Mouse (Mus musculus): ENCODE measurements around the gene Rad50.

Gene Rad50

DNA sequence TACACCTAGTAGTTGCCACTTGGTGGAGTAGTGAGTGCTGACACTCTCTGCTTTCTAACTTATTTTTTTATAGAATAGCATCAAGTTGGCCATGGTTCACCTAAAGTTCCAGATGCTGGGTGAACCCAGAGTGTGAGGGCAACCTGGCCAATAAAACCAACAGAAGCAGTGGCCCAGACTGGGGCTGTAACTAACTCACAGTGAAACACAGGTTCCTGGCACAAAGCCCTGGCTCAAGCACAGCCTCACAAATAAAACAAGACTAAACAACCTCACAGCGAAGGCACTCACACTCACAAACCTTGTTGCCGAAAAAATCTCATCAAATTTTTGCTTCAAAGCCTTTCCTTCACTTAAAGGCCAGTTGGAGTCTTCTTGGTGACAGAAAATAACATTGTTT lies 8.6 kb downstream of the Rad50 start:
- peak in 1 of 2 experiments; percentile 30 for DNase-seq (ENCODE audit: low spot score in 2 of 2)

DNA sequence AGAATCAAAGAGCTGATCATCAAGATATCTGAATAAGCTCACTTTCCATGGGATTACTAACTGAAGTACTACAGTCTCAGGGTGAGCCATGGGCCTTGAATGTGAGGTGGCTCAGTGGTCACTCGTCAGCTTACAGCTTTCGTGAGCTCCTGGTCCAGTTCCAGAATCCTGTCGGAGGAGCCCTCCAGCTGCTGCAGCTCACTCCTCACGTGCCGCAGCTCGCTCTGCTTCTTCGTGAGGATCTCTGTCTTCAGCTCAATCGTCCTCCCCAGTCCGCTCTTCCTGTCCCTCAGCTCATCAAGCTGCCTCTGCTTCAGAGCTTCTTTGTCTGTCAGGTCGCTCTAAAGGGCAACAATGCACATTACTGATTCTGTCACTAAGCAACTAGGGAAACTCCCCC lies 15.1 kb downstream of the Rad50 start:
- DNase-seq (ENCODE audit: low spot score in 2 of 2), result peak in 1 of 2 experiments; percentile 51

DNA sequence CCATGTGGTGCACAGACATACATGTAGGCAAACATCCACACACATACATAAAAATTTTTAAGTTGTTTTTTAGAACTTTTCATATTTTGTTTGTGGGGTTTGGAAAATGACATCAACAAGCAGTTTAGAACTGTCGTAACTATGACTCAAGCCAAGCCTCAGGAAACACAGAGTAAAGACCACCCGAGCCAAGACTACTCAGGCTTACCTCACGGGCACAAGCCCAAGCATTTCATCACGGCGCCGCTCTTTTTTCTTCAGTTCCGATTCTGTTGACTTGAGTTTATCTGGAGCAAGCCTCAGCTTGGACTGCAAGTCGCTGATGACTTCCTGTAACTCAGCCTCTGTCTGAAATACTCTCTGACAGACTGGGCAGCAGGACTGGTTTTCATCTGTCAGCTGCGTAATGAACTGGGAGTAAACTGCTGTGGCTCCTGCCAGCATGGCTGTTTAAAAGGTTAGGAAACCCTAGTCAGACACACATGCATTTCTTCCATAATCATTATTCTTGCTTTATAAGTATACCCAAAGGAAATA lies 24.1 kb downstream of the Rad50 start:
- no peak for DNase-seq (ENCODE audit: low spot score in 2 of 2)

DNA sequence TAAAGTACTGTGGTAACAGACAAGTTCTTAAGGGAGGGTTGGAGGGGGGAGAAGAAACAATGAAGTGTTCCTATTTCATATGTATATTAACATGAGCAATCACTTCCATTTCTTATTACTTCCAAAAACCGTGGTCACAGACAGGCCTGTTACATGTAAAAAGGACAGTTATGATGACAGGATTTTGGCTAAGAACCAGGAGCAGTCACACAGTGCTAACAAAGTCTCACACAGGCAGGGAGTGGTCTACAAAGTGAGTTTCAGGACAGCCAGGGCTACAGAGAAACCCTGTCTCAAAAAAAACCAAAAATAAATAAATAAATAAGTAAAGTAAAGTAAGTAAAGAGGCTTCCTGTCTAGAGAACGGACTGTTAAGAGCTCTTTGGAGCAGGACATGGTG lies 24.9 kb downstream of the Rad50 start:
- no peak for DNase-seq (ENCODE audit: low spot score in 2 of 2)

DNA sequence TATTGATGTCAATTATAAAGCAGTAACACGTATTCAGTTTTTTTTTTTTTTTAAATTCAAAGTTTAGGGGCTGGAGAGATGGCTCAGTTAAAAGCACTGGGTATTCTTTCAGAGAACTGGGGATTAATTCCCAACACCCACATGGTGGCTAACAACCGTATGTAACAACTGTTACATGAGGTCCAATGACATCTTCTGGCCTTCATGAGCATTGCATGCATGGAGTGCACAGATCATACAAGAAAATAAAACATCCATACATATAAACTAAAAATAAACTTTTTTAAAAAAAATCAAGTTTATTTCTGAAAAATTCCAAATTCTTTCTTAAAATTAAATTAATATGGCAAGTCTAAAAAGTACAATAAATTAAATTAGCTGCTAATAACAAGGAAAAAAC lies 25.4 kb downstream of the Rad50 start:
- no peak for DNase-seq (ENCODE audit: low spot score in 2 of 2)

DNA sequence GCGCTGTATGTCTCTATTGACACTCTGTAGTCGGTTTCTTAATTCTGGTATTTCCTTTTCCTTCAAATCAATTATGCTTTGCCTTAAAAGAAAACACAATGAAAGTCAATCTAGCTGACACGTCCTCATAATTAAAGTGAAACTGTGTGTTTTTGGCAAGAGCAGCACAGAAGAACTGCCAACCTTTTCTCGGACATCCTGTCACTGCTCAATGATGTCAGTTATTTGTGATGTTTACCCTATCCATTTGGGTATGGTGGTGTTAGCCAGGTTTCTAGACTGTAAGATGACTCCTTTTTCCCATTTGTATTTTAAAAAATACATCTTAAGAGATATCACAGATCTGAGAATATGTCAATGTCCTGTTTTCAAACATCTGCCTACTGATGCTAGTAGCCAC lies 27.0 kb downstream of the Rad50 start:
- no peak for DNase-seq (ENCODE audit: low spot score in 2 of 2)

DNA sequence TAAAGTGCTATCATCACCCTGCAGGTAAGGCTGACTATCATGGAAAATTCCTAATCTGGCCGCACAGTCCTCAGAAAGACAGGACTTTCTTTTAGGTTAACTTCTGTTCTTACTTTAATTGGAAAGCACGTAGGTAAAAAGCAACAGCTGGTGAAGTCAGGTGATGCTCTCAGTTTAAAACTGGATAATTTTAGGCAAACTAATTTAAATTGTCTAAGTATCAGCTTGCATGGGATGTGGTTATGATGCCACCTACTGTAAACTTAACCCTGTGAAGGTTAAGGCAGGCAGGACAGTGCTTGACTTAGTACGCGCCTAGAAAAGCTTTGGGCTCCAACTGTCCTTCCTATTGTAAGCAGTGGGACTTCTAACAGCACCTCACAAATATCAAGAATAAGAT lies 35.7 kb downstream of the Rad50 start:
- no peak for DNase-seq (ENCODE audit: low spot score in 2 of 2)

DNA sequence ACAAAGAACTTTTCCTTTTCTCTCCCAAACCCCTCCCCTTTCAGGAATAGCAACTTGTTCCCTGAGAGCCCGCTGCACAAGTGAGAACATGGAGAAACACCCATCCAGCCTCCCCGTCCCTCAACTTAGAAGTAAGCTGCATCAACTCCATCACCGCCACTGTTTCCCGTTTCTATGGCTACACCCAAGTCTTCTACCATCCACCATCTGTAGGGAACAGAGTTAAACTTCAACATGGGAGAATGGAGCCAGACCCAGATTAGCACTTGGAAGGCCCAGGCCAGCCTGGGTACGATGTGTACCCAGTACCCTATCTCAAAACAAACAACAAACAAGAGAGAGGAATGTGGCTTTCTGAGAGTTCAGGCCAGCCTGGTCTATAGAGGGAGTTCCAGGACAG lies 43.0 kb downstream of the Rad50 start:
- DNase-seq (ENCODE audit: low spot score in 2 of 2), result no peak

DNA sequence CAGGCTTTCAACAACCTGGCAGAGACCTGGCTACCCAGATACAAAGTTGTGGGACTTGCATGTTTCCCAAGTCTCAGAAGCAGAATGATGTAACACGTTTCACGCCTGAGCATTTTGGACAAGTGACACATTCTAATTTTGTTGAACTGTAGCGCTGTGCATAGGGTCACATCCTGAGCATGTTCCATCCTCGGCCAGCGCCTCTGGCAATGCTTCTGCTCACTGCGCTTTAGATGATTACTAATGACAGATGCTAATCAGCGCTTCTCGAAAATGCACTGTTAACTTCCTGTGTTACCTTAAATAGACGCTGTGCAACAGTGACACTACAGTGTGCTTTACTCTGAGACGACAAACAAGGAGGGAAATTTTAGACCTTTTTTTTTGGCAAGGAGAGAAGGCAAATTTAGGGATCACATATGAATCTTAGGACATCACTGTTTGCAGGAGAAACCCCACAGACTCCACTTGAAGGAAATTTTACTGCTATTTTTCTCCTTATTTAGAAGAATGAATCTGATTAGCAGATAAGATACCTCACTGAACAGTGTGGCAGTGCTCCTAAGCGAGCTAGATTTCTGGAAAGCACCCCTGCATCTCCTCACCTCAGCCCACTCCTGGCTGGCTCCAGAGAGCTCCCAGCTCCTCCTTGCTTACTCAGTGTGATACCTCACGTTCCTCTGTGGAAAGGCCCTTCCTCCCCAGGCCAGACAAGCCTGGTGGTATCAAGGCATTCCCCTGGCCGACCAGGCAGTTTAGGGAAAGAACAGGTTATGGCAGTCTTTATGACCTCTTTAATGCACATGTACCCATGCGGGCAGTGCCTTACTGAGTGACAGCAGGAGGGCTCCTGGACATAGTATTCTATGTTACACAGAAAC lies 44.1 kb downstream of the Rad50 start:
- DNase-seq (ENCODE audit: low spot score in 2 of 2), result no peak

DNA sequence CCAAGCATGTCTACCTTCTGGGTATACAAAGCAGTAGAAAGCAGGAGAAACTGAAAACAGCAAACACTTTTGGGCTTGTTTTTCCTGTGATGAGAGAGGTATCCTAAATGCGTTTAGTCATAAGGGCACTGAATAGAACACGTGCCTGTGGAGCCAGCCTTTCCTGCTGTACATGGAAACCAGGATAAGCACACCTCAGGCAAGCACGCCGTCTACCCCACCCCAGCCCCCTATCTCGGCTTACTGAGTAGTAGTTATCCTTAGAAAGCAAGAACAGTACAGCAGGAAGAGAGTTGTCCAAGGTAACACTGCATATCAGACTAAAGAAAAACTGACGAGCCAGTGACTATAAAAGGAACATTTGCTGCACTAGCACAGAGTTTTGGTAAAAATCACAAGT lies 49.3 kb downstream of the Rad50 start:
- DNase-seq (ENCODE audit: low spot score in 2 of 2), result no peak

DNA sequence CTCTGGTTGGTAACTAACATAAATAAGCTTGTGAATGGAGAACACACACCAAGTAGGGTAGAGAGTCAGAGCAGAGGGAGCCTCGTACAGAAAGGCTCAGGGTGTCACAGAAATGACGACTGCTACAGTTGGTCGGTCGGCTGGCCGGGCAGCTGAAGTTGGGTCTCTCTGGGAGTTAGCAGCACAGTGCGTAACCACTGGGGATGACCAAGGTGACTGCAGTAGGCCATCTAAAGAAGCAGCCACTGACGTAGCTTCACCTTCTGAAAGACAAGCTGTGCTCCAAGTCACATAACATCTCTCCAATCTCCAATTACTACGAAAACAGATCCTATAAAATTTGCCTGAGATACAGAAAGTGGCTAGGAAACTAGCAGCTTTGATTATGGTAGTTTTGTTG lies 49.7 kb downstream of the Rad50 start:
- no peak for DNase-seq (ENCODE audit: low spot score in 2 of 2)

DNA sequence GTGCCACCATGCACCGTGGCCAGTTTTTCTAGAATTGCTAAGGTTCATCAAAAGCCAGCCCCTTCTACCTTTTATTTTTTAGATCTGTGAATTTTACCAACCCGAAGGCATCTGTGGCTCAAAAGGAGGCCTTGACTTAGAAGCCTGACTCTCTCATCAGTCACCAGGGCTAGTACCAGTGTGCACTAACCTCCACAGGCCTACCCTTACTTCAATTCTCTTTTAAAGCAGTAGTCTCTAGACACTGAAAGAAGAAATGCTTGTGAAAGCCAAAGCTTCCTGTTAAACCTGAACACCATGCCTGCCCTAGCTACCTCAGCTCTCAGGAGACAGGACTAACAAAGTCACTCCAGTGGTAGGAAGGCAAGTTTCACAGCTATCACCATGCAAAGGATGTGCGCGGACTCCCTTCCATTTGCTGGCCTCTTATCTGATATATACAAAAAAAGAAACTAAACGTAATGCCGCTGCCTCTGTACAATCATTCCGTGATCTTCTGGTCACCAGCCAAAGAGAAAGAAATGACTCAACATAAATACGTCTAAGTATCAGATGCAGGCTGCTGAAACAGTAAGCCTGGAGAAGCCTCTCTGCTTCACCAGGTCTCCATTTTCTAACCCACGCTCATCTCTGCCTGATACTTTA lies 50.4 kb downstream of the Rad50 start:
- DNase-seq (ENCODE audit: low spot score in 2 of 2), result no peak

DNA sequence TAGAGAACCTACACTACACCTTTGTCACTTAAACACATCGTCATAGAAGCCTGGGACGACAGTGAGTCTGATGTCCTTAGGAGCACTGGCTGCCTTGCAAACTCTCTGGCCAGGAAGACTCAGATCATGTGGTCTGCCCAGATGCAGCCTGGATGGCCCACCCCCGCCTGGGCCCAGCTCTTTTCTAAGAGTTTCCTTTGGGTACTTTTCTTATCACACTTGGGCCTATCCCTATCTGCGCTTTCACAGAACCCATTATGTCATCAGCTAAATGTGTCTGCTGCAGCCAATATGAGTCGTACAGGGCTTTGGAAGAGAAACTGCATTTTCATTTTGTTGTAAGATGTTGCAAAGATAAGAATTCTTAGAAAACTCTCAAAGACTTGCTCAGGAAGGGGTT lies 52.1 kb downstream of the Rad50 start:
- DNase-seq (ENCODE audit: low spot score in 2 of 2), result no peak

DNA sequence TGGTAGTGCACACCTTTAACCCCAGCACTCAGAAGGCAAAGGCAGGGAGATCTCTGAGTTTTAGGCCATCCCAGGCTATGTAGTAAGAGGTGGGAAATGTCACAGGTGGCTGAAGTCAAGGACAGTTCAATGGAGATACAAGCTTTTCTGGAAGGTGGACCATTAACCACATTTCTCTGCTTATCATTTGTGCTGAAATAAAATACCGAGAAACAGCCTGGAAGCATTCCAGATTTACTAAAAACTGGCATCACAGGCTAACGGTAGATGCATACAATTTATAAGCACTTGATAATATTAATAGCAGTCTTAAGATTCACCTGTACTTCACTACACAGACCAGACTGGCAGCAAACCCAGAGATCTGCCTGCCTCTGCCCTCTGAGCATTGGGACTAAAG lies 54.7 kb downstream of the Rad50 start:
- DNase-seq (ENCODE audit: low spot score in 2 of 2), result no peak

DNA sequence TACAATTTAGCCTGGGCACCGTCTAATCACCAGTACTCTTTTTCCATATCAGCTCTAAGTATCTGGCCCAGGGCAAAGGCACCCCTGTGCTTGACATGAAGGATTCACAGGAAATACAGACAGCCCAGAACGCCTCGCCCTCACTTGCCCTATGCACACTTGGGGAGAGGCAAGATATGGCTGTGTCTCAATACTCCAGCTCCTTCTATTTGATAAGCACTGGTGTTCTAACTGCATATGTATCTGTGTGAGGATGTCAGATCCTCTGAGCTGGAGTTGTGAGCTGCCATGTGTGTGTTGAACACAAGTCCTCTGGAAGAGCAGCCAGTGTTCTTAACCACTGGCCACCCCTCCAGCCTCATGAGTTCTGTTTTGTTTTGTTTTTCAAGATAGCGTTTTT lies 55.7 kb downstream of the Rad50 start:
- no peak for DNase-seq (ENCODE audit: low spot score in 2 of 2)

DNA sequence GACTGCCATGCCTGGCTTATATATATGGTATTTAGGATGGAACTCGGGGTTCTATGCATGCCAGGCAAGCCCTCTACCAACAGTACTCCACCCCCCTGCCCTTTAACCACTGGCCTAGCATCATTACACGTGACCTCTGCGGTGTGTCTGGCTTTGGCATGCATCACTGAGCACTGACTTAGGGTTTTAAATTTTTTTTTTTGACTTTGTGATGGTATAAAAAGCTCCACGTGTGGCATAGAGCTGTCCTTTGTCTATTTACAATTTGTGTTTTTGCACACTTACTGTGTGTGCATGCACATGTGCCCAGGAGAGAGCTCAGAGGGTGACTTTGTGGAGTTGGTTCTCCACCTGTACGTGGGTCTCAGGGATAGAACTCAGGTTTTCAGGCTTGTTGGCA lies 63.1 kb downstream of the Rad50 start:
- DNase-seq (ENCODE audit: low spot score in 2 of 2), result no peak

DNA sequence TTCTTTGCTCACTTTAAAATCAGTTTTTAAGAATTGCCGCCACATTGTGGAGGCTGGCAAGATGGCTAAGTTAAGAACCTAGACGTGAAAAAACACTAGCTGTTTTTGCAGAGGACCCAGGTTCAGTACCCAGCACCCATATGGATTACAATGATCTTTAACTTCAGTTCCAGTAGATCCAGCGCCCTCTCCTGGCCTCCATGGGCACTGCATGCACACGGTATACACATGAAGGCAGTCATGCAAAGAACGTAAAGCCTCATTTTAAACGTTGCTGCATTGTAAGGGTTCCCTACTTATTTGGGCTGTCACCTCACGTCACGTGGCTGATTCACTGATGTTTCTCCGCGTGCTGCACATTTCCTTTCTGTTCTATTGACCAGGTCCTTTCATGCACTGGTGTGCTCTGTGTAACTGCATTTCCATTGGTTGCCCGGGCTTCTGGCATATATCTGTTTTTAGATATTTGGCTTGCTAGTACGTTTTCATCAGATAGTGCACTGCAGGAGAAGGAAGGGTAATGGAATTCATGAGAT lies 64.3 kb downstream of the Rad50 start:
- DNase-seq (ENCODE audit: low spot score in 2 of 2), result no peak

DNA sequence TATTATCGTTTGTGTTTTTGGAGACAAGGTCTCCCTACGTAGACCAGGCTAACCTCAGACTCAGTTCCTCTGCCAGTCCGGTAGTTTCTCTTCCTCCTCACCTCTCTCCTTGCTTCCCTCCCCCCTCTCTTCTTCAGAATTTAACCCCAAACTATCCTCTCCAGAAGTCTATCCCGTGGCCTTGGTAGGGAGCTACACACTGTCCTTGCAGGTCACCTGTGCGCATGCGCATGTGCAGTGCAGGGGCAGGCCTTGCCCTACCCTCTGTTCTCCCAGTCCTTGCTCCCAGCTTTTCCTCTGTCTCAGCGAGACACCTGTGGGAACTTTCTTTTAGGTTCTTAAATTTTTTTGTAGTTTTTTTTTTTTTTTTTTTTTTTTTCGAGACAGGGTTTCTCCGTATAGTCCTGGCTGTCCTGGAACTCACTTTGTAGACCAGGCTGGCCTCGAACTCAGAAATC lies 69.3 kb downstream of the Rad50 start:
- DNase-seq (ENCODE audit: low spot score in 2 of 2), result no peak

DNA sequence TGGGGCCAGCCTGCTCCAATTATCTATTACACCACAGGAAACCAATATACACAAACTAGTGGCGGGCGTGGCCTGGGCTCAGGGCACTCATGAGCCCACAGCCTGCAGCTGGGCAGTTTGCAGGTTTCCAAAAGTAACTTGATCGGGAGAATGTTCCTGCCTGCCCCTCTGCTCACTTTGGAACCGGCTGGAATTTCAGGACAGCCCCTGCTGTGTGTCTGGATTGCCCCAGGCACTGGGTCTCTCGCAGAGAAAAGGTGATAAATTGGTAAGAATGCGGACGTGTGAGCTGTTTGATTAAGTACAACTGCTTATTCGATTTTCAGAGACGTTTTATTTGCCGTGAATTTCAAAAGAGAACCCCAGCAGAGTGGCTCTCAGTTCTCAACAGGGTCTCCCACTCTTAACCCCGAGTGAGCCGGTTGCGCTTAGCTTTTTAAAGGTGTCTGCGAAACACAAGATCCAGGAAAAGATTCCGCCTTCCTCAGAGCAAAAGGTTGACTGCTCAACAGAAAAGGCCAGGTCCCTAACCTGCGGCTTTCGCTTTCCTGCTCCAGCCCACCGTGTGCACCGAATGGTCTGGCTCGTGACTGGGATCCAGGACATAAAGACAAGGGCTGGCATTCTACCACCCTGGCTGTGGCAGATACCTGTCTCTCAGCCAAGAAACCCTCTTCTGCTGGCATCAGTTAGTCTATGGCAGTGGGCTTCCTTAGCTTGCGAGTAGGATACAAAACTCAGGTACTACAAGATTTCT lies 69.9 kb downstream of the Rad50 start:
- no peak for DNase-seq (ENCODE audit: low spot score in 2 of 2)

DNA sequence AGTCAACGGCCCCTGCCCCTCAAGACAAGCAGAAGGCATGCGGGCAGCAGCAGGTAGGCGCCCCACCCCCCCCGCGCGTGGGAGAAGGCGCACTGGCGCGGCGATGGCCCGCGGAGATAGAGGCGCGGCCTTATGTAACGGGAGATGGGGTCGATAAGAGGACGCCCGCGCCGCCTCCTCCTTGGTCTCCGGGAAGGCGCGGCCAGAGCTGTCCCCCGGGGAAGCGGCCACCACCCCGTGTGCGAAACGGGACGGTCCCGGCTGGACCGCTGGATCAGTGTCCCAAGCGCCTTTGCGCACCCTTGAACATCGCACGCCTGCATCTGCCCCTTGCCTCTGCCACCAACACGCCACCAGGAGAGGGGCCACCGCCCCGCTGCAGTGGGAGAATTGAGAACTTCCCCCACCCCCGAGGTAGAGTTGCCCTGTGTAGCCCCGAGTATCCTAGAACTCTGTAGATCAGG lies 70.9 kb downstream of the Rad50 start:
- DNase-seq (ENCODE audit: low spot score in 2 of 2), result no peak

DNA sequence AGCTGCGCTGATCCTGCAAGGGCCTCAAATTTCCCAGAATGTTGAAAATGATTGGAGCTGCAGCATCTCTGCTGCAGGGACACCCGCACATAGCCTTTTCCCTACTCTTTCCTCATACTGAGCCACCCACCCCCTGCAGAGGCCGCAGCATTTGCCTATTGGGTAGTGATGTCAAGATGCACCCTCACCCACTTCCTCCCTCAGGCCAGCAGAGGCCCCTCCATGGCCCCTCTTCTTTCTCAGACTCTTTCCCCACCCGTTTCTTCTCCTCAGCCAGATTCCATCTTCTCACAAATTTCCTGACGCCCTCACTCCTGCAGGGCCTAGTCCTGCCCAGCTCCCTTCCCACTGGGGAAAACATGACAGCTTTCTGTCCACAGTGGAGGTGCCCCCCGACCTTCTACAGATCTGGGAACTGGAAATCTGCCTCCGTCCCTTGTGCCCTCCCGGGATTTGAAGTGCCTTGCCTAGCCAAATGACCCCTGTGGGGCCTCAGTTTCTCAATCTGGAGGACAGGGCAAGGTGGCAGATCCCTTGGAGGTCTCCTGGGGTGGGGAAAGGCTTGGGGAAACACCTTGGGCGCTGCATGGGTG lies 71.4 kb downstream of the Rad50 start:
- no peak for DNase-seq (ENCODE audit: low spot score in 2 of 2)

DNA sequence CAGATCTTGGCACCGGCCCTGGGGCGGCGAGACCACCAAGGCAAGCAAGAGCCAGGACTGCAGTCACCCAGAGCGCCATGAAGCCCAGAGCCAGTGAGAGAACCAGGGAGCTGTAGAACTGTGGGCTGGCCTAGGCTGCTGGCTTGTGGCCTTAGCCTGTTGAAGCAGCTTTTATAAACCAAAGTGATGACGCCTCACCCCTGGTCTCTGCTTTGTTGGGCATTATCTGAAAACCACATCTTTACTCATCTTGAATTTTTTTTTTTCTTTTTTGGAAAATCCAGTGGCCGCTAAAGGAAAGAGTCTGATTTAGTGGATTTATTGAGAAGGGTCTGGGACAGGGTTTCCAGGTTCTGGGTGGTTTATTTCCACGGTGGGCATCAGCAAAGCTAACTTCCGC lies 72.6 kb downstream of the Rad50 start, which contains the start of gene Il13:
Gene Il13 (minus strand): TSS at position 147 of the 400 bp plus-strand sequence.
- DNase-seq (ENCODE audit: low spot score in 2 of 2), result no peak

All from spleen, postnatal 4 days (tissue).